Mouse (Mus musculus): ENCODE results near the gene Tlx3.

DNA sequence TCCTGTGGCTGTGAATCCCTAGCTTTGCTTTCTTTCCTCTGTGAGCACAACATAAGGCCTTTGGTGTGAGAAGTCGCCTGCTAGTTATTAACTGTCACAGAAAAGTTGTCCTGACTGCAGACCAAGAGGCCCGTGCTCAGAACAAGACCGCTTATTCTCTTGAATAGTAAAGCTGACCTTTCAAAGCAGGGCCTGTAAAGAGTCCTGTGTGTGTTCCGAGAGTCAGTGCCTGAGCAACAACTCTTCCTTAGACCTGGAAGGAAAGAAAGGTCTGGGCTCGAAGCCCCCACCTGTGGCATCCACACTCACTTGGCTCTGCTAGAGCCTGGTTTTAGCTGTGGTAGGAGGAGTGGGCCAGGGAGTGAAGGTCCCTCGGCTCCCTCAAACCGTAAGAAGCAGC is 8.3 kb downstream of the Tlx3 start:
- no peak for TF ChIP-seq CTCF (IDR thresholded peaks at IDR 0.05; ENCODE audit: low read depth)
- TF ChIP-seq EP300 (optimal IDR thresholded peaks at IDR 0.05), result no peak
